Mouse (Mus musculus) heart, postnatal 0 days (tissue): ENCODE data around the gene Mcts2.
A peak's percentile ranks its signal among the peaks of the same experiment; 100 is the strongest.

Experiments used
- CTCF ChIP-seq: IDR thresholded peaks from 2 replicates; pipeline ENCODE4 v1.5.1; 2016; ENCODE audit warnings: antibody characterized with exemption, control low read depth, low read depth
- EP300 ChIP-seq: IDR thresholded peaks from 2 replicates; pipeline ENCODE4 v1.6.1; 2016; ENCODE audit warnings: antibody characterized with exemption, low read depth

DNA sequence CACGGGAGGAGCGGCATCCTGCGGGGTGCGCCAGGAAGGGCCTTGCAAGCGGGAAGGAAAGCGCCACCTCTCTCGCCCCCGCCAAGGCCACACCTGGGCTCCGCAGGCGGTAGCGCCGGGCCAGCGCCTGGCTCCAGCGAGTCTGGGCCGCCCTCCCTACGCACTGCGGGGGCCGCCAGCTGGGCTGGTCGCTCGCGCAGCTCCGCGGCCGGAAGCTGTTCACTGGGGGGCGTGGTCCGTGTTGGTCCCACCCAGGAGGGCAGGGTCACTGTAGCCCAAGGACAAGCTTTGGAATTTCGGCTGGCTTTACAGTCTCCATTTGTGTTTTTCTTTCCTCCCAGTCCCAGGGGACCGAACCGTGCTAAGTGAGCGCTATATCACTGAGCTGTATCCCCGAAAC is 20.8 kb downstream of the Mcts2 start:
- TF ChIP-seq CTCF = 0 out of 2 replicates have a peak, but pooled peaks have one; percentile 7
- TF ChIP-seq EP300 = peak; percentile 98
